Mouse (Mus musculus) liver, embryonic 15.5 days (tissue): ENCODE data around the gene Dnajc1. TPM values are rescaled to one million over a fixed set of nuclear protein-coding genes. Genes with fewer than 3 reads are reported as not detected.

Experiments used
- ATAC-seq: fragments of 200-750 bp; cut with Nextera tagmentation; 2 replicates; pipeline ENCODE4 v1.8.0; 2017; ENCODE audit warnings: moderate number of reproducible peaks, mild to moderate bottlenecking, moderate library complexity; ENCODE audit not compliant: insufficient read depth
- H3K27ac ChIP-seq: fragments of 300-500 bp; sonication (generic); replicated peaks from 2 replicates; pipeline ENCODE4 v1.5.1; 2015; ENCODE audit warnings: mild to moderate bottlenecking, inconsistent platforms
- H3K27me3 ChIP-seq: fragments of 300-500 bp; sonication (generic); 2 replicates; pipeline ENCODE4 v1.6.1; 2015; ENCODE audit warnings: mild to moderate bottlenecking, inconsistent platforms
- H3K36me3 ChIP-seq: fragments of 300-500 bp; sonication (generic); replicated peaks from 2 replicates; pipeline ENCODE4 v1.6.1; 2015; ENCODE audit warnings: moderate library complexity, mild to moderate bottlenecking, inconsistent platforms
- H3K4me1 ChIP-seq: fragments of 300-500 bp; sonication (generic); replicated peaks from 2 replicates; pipeline ENCODE4 v1.6.1; 2015; ENCODE audit warnings: inconsistent platforms
- H3K4me2 ChIP-seq: fragments of 300-500 bp; sonication (generic); 2 replicates; pipeline ENCODE4 v1.6.1; 2015; ENCODE audit warnings: moderate library complexity, mild to moderate bottlenecking, inconsistent platforms
- H3K4me3 ChIP-seq: fragments of 300-500 bp; sonication (generic); replicated peaks from 2 replicates; pipeline ENCODE4 v1.5.1; 2015; ENCODE audit warnings: mild to moderate bottlenecking, inconsistent platforms
- H3K9ac ChIP-seq: fragments of 300-500 bp; sonication (generic); 2 replicates; pipeline ENCODE4 v1.6.1; 2015; ENCODE audit warnings: moderate library complexity, mild to moderate bottlenecking, inconsistent platforms
- H3K9me3 ChIP-seq: fragments of 300-500 bp; sonication (generic); replicated peaks from 2 replicates; pipeline ENCODE4 v1.6.1; 2016; ENCODE audit warnings: inconsistent platforms
- WGBS: fragments of 180-500 bp; shearing (Covaris S2); methylation state at CpG from one replicate; pipeline ENCODE4 v1.1.7; 2015; ENCODE audit warnings: mixed read lengths; ENCODE audit not compliant: insufficient replicate concordance; 5-methylcytosine and 5-hydroxymethylcytosine counted together
- polyA plus RNA-seq: library from polyadenylated mRNA; unstranded; fragments of >200 nt; fragmentation: Nextera tagmentation; extraction: Ambion mirVana; gene quantifications from 2 replicates; pipeline ENCODE4 v1.2.1, GENCODE M21; 2015

The Dnajc1 gene
- polyA plus RNA-seq, 1 experiment from 2014 or later, result 9.6 TPM

DNA sequence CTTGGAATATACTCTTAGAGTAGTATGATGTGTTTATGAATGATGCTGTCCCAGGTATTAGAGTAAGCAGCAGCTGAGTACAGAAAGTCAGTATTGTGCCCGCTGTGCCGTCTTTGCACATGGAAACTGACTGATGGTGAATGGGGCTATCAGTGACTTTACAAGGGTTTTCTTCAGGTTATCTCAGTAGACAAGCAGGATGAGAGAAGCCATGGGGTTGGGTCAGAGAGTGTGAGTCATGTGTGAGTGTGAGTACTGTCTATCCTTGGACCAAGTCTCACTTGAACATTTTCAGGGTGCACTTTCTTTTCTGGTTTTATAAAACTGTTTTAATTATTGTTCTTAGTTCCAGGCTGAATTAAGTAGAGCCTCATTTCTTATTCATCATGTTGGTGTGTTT lies 204.3 kb downstream of the Dnajc1 start:
- Histone ChIP-seq H3K4me1 (no peaks in the 10 kb centered on the region), H3K36me3 (peaks cover 77% of the 10 kb centered on the region), H3K4me3 (no peak overlapping the region), H3K9ac (no peak overlapping the region), H3K27me3 (no peaks in the 10 kb centered on the region), H3K27ac (no peak overlapping the region), H3K9me3 (no peaks in the 10 kb centered on the region), H3K4me2 (no peak overlapping the region)
- WGBS, result 74% methylated on average over 2 of the region's 2 CpGs
- ATAC-seq, result no peak

DNA sequence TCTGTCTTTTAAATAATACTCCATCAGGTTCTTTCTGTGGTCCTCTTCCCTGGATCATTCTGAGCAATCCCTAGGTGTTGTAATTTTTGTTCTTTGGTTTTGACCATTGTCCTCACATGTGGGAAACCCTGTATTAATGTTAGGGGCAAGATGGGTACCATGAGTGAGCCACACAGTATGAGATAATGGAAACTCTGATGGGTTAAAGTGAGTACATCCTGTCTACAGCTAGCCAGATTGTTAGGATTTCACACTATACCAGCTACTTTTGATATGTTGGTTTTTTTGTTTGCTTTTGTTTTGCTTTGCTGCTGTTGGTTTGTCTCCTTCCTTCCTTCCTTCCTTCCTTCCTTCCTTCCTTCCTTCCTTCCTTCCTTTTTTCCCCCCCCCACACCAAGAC lies 209.6 kb downstream of the Dnajc1 start:
- H3K4me3 ChIP-seq, result no peak overlapping the region
- H3K9me3 ChIP-seq, result no peaks in the 10 kb centered on the region
- H3K27me3 ChIP-seq, result no peaks in the 10 kb centered on the region
- no peaks in the 10 kb centered on the region for H3K4me1 ChIP-seq
- no peak overlapping the region for H3K9ac ChIP-seq
- H3K27ac ChIP-seq, result no peak overlapping the region
- ATAC-seq, result no peak
- H3K36me3 ChIP-seq, result peaks cover 85% of the 10 kb centered on the region
- H3K4me2 ChIP-seq, result no peak overlapping the region

DNA sequence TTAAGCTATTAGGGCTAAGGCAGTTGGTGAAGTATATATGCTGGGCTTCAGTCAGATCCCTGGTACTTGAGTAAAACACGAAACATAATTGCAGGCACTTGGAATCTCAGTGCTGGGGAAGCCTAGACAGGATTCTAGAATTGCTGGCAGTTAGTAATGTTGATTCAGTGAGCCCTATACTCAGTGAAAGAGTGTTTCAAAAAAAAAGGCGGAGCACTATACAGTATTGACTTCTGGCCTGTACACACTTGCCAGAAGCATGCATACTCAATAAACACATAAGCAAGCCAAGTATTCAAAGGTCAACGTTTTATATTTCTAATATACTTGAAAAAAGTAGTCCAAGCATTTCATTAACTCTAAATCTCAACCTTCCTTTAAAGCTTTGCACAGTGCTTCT lies 211.0 kb downstream of the Dnajc1 start:
- Histone ChIP-seq H3K4me3 (no peak overlapping the region), H3K4me2 (no peak overlapping the region), H3K9ac (no peak overlapping the region), H3K4me1 (no peaks in the 10 kb centered on the region), H3K36me3 (peaks cover 84% of the 10 kb centered on the region), H3K27ac (no peak overlapping the region), H3K27me3 (no peaks in the 10 kb centered on the region), H3K9me3 (no peaks in the 10 kb centered on the region)
- WGBS, result 80% methylated on average over 3 of the region's 3 CpGs
- no peak for ATAC-seq

DNA sequence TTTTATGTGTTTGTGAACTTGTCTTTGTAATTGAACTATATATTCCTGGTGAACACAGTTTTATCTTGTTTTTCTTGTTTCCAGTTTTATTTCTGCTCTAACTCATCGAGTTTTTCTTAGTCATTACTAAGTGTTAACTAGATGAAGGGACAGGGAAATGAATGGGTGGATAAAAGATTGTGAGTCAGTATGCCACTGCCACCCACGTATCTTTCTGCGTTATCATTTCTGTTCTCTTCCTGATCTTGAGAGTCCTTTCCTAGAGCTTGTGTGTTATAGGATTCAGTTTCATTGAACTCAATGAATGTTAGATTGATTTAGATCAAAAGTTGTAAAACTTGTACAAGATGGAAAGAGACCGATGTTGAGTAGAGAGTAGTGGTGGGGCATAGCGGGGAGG lies 212.3 kb downstream of the Dnajc1 start:
- Histone ChIP-seq H3K27me3 (no peaks in the 10 kb centered on the region), H3K4me1 (no peaks in the 10 kb centered on the region), H3K4me2 (no peak overlapping the region), H3K9me3 (no peaks in the 10 kb centered on the region), H3K27ac (no peak overlapping the region), H3K36me3 (peaks cover 81% of the 10 kb centered on the region), H3K9ac (no peak overlapping the region), H3K4me3 (no peak overlapping the region)
- ATAC-seq, result no peak
- WGBS, result 80% methylated on average over 5 of the region's 5 CpGs

DNA sequence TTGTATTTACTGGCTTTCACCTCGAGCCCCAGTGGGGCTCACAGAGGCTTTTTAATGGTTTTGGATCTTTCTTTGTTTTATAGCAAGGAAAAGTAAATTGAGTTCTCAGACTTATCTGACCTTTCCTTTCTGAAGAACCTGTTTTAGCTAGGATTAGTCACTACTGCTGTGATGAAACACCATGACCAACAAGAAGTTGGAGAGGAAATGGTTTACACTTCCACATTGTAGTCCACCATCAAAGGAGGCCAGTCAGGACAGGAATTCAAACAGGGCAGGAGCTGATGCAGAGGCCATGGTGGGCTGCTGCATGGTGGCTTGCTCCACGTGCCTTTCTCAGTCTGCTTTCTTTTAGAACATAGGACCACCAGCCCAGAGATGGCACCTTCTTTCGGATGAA lies 216.4 kb downstream of the Dnajc1 start:
- no peak for ATAC-seq
- Histone ChIP-seq H3K4me3 (no peak overlapping the region), H3K9me3 (no peaks in the 10 kb centered on the region), H3K27me3 (no peaks in the 10 kb centered on the region), H3K27ac (no peak overlapping the region), H3K4me2 (no peak overlapping the region), H3K36me3 (peaks cover 49% of the 10 kb centered on the region), H3K9ac (no peak overlapping the region), H3K4me1 (no peaks in the 10 kb centered on the region)
- WGBS, result 75% methylated on average over 3 of the region's 3 CpGs

DNA sequence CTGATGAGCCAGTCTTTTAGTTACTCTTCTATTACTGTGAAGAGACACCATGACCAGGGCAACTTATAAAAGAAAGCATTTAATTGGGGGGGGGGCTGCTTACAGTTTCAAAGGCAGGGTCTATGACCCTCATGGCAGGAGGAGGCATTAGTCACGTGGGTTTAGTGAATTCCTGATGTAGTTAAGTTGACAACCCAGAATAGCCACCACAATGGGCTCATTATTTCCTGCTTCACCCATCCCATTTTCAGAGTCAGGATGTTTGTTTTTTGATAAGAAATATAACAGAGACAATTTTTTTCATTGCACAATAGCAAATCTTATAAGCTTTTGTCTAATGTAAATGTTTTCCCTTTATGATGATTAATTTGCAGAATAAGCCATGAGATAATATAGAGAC lies 217.4 kb downstream of the Dnajc1 start:
- ATAC-seq, result no peak
- Histone ChIP-seq H3K27me3 (no peaks in the 10 kb centered on the region), H3K27ac (no peak overlapping the region), H3K36me3 (peaks cover 44% of the 10 kb centered on the region), H3K4me2 (no peak overlapping the region), H3K9me3 (no peaks in the 10 kb centered on the region), H3K4me1 (no peaks in the 10 kb centered on the region), H3K9ac (no peak overlapping the region), H3K4me3 (no peak overlapping the region)
- 49% methylated on average over 1 of the region's 1 CpGs for WGBS

DNA sequence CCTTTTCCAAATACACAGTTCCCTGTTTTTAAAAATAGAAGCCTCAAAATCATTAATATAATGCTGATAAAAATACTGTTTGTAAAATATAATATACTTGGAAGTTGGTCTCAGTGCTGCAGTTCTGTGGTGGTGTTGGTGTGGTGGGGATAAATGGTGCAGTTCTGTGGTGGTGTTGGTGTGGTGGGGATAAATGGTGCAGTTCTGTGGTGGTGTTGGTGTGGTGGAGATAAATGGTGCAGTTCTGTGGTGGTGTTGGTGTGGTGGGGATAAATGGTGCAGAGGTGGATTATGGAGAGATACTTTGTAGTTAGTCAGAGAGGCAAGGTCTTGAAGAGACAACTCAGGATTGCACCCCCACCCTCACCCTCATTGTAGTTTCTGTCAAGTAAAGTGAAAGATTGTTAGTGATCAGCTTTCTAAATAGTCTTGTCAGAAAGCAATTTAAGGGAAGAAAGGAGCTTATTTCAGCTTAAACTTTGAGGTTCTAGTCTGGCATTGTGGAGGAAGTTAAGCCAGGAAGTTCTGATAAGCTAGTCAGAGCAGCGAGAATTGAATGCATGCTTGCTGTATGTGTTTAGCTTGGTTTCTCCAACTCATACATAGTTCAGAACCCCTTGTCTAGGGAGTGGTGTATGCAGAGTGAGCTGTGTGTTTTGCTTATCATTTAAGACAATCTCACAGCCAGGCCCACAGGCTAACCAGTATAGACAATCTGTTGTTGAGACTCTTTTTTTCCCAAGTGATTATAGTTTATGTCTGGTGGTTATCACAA lies 223.3 kb downstream of the Dnajc1 start:
- Histone ChIP-seq H3K4me2 (no peak overlapping the region), H3K27me3 (no peaks in the 10 kb centered on the region), H3K36me3 (peaks cover 23% of the 10 kb centered on the region), H3K4me3 (no peak overlapping the region), H3K9ac (no peak overlapping the region), H3K27ac (no peak overlapping the region), H3K4me1 (peaks cover 7% of the 10 kb centered on the region; the same call in 1 of the 2 replicates), H3K9me3 (no peaks in the 10 kb centered on the region)
- WGBS, result 23% methylated on average over 1 of the region's 1 CpGs
- ATAC-seq, result no peak

DNA sequence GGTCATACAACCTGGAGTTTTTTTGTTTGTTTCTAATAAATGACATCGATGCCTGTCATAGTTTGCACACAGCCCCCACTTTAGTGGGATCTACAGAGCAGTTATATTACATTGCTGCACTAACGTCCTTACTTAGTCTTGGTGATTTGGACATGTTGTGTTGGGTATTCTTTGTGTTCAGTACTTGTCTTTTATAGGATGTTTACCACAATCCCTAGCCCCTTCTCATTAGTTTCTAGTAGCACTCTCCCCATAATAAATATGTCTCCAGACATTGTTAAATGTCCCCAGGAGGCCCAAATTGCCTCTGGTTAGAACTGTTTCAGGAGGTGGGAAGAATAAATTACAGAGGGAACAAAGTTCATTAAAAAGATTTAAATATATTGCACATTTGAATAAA lies 227.1 kb downstream of the Dnajc1 start:
- WGBS, result 79% methylated on average over 2 of the region's 2 CpGs
- H3K4me1 ChIP-seq, result peaks cover 7% of the 10 kb centered on the region; the same call in 1 of the 2 replicates
- no peak overlapping the region for H3K4me2 ChIP-seq
- ATAC-seq, result no peak
- no peak overlapping the region for H3K27ac ChIP-seq
- no peaks in the 10 kb centered on the region for H3K9me3 ChIP-seq
- no peaks in the 10 kb centered on the region for H3K27me3 ChIP-seq
- no peak overlapping the region for H3K4me3 ChIP-seq
- peaks cover 42% of the 10 kb centered on the region for H3K36me3 ChIP-seq
- no peak overlapping the region for H3K9ac ChIP-seq

DNA sequence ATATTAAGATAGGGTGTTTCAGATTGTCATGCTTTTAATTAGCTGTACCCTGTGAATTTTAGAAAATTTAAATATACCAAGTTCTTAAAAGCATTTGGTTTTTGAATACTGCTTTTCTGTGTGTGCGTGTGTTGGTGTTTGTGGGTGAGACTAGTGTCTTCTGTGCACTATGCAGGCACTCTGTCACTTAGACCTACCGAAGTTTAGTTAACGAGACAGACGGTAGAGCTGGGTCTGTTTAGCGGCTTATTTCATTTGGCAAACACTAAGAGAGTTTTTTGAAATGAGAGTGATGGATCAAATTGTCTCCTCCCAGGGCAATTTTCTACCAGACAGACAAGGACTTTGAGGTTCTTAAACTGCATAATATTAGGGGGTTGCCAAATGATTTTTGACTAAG lies 231.6 kb downstream of the Dnajc1 start:
- H3K36me3 ChIP-seq, result peaks cover 47% of the 10 kb centered on the region
- no peak overlapping the region for H3K4me3 ChIP-seq
- no peak overlapping the region for H3K27ac ChIP-seq
- no peaks in the 10 kb centered on the region for H3K27me3 ChIP-seq
- H3K9me3 ChIP-seq, result no peaks in the 10 kb centered on the region
- no peak for ATAC-seq
- no peaks in the 10 kb centered on the region for H3K4me1 ChIP-seq
- no peak overlapping the region for H3K9ac ChIP-seq
- WGBS, result 87% methylated on average over 5 of the region's 5 CpGs
- H3K4me2 ChIP-seq, result no peak overlapping the region

DNA sequence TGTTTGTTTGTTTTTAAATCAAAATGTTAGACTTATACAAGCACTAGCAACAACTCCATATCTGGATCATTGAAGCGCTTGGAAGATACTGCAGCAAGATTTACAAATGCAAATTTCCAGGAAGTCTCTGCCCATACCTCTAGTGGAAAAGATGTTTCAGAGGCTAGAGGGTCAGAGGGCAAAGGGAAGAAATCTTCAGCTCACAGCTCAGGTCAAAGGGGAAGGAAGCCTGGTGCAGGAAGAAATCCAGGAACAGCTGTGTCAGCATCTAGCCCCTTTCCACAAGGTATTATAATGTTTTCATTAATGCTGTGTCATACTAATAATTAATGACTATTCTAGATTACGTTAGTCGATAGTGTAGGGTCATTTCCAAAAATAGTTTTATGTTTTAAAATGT lies 233.2 kb downstream of the Dnajc1 start:
- ATAC-seq, result no peak
- WGBS, result 86% methylated on average over 3 of the region's 3 CpGs
- Histone ChIP-seq H3K9ac (no peak overlapping the region), H3K36me3 (peaks cover 58% of the 10 kb centered on the region), H3K27me3 (no peaks in the 10 kb centered on the region), H3K4me1 (no peaks in the 10 kb centered on the region), H3K27ac (no peak overlapping the region), H3K4me3 (no peak overlapping the region), H3K4me2 (no peak overlapping the region), H3K9me3 (no peaks in the 10 kb centered on the region)

DNA sequence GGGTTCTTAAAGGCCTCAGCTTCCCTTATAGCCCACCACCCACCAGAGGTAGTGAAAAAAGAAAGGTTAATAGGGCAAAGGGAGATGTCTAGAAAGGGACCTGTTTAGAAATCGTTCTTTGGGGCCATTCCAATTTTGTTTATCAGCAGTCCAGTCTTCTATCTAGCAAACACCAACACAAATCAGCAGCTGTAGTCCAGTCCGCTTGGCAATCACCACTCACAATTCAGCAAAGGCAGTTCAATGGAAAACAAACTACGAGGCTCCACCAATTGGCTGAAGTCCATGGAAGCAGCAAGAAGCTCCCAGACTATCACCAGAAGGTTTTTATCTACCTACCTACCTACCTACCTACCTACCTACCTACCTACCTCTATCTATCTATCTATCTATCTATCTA lies 236.5 kb downstream of the Dnajc1 start:
- Histone ChIP-seq H3K9ac (no peak overlapping the region), H3K36me3 (peaks cover 53% of the 10 kb centered on the region)
- WGBS, result 82% methylated on average over 3 of the region's 3 CpGs

More for the DNA sequence above, 236.5 kb downstream of the Dnajc1 start:
- no peak overlapping the region for H3K4me3 ChIP-seq
- ATAC-seq, result no peak
- no peaks in the 10 kb centered on the region for H3K27me3 ChIP-seq
- no peak overlapping the region for H3K27ac ChIP-seq
- H3K9me3 ChIP-seq, result no peaks in the 10 kb centered on the region
- no peaks in the 10 kb centered on the region for H3K4me1 ChIP-seq
- no peak overlapping the region for H3K4me2 ChIP-seq
